Mouse (Mus musculus) testis, adult 2 months (tissue): Measurements from ENCODE around the gene Olfr61.

ENCODE experiments used
- CTCF ChIP-seq: fragments of 200-500 bp; IDR thresholded peaks from 2 replicates; pipeline ENCODE4 v1.5.1; 2012; ENCODE audit warnings: low read depth, mild to moderate bottlenecking, inconsistent platforms, low read length, moderate library complexity; ENCODE audit not compliant: control insufficient read depth, insufficient read depth, insufficient replicate concordance
- POLR2A ChIP-seq: fragments of 200-500 bp; IDR thresholded peaks from 2 replicates; pipeline ENCODE4 v1.6.1; 2012; ENCODE audit warnings: low read depth, mild to moderate bottlenecking, inconsistent platforms, low read length, moderate library complexity; ENCODE audit not compliant: control insufficient read depth

- TF ChIP-seq POLR2A (no peak), CTCF (no peak)
Observed at GRCm38 (mm10) chr7:140675863-140676262, 47.1 kb downstream of the Olfr61 start.
